Mouse (Mus musculus): Measurements from ENCODE around the gene Dmxl2. TPM values are rescaled to one million over a fixed set of nuclear protein-coding genes. Genes with fewer than 3 reads are reported as not detected.

The Dmxl2 gene
- polyA plus RNA-seq, 1 experiment from 2014 or later: 36.5 TPM

- WGBS: 91% methylated on average over 2 of the region's 2 CpGs
Measured at GRCm38 (mm10) chr9:54532926-54533325, 31.5 kb upstream of the Dmxl2 start.

GRCm38 (mm10) chr9:54531421-54531820, 30.0 kb upstream of the Dmxl2 start:
- Histone ChIP-seq H3K4me3 (replicated peaks) (no peak overlapping the region), H3K9me3 (no peaks in the 10 kb centered on the region), H3K4me1 (replicated peaks) (peaks cover 16% of the 10 kb centered on the region), H3K27me3 (no peaks in the 10 kb centered on the region), H3K9ac (replicated peaks) (no peak overlapping the region), H3K36me3 (no peaks in the 10 kb centered on the region), H3K4me2 (replicated peaks) (no peak overlapping the region), H3K27ac (no peak overlapping the region)
- no peak for ATAC-seq

More at GRCm38 (mm10) chr9:54532926-54533325, 31.5 kb upstream of the Dmxl2 start:
- Histone ChIP-seq H3K9ac (replicated peaks) (no peak overlapping the region), H3K4me3 (replicated peaks) (no peak overlapping the region), H3K9me3 (no peaks in the 10 kb centered on the region), H3K4me2 (replicated peaks) (no peak overlapping the region), H3K36me3 (no peaks in the 10 kb centered on the region), H3K27ac (no peak overlapping the region), H3K27me3 (no peaks in the 10 kb centered on the region), H3K4me1 (replicated peaks) (peaks cover 16% of the 10 kb centered on the region)
- ATAC-seq: no peak

GRCm38 (mm10) chr9:54530836-54531235, 29.4 kb upstream of the Dmxl2 start:
- Histone ChIP-seq H3K9ac (replicated peaks) (no peak overlapping the region), H3K27me3 (no peaks in the 10 kb centered on the region), H3K4me1 (replicated peaks) (peaks cover 16% of the 10 kb centered on the region), H3K27ac (no peak overlapping the region), H3K36me3 (no peaks in the 10 kb centered on the region), H3K4me3 (replicated peaks) (no peak overlapping the region), H3K4me2 (replicated peaks) (no peak overlapping the region), H3K9me3 (no peaks in the 10 kb centered on the region)
- WGBS: 89% methylated on average over 6 of the region's 6 CpGs
- no peak for ATAC-seq

- H3K4me3 ChIP-seq (replicated peaks): no peak overlapping the region
- peaks cover 16% of the 10 kb centered on the region for H3K4me1 ChIP-seq (replicated peaks)
- no peaks in the 10 kb centered on the region for H3K9me3 ChIP-seq
- H3K27me3 ChIP-seq: no peaks in the 10 kb centered on the region
- H3K4me2 ChIP-seq (replicated peaks): no peak overlapping the region
- no peaks in the 10 kb centered on the region for H3K36me3 ChIP-seq
- H3K9ac ChIP-seq (replicated peaks): no peak overlapping the region
- H3K27ac ChIP-seq: no peak overlapping the region
- WGBS: 70% methylated on average over 2 of the region's 2 CpGs
- no peak for ATAC-seq
Measured at GRCm38 (mm10) chr9:54529950-54530349, 28.5 kb upstream of the Dmxl2 start.

- Histone ChIP-seq H3K4me1 (replicated peaks) (peaks cover 5% of the 10 kb centered on the region), H3K36me3 (no peaks in the 10 kb centered on the region), H3K9ac (replicated peaks) (no peak overlapping the region), H3K27me3 (no peaks in the 10 kb centered on the region), H3K9me3 (no peaks in the 10 kb centered on the region), H3K4me3 (replicated peaks) (no peak overlapping the region), H3K27ac (no peak overlapping the region), H3K4me2 (replicated peaks) (no peak overlapping the region)
- no peak for ATAC-seq
- WGBS: 81% methylated on average over 7 of the region's 7 CpGs
Measured at GRCm38 (mm10) chr9:54527694-54528093, 26.3 kb upstream of the Dmxl2 start.

- Histone ChIP-seq H3K27me3 (no peaks in the 10 kb centered on the region), H3K36me3 (no peaks in the 10 kb centered on the region), H3K4me1 (replicated peaks) (no peaks in the 10 kb centered on the region), H3K9me3 (no peaks in the 10 kb centered on the region), H3K27ac (no peak overlapping the region), H3K4me2 (replicated peaks) (no peak overlapping the region), H3K9ac (replicated peaks) (no peak overlapping the region), H3K4me3 (replicated peaks) (no peak overlapping the region)
- ATAC-seq: no peak
- 90% methylated on average over 4 of the region's 4 CpGs for WGBS
Measured at GRCm38 (mm10) chr9:54520286-54520685, 18.9 kb upstream of the Dmxl2 start.

GRCm38 (mm10) chr9:54518921-54519320, 17.5 kb upstream of the Dmxl2 start:
- no peak for ATAC-seq
- no peak overlapping the region for H3K27ac ChIP-seq
- H3K4me2 ChIP-seq (replicated peaks): no peak overlapping the region
- no peaks in the 10 kb centered on the region for H3K36me3 ChIP-seq
- no peak overlapping the region for H3K9ac ChIP-seq (replicated peaks)
- H3K9me3 ChIP-seq: no peaks in the 10 kb centered on the region
- no peaks in the 10 kb centered on the region for H3K27me3 ChIP-seq
- WGBS: 78% methylated on average over 7 of the region's 7 CpGs
- no peaks in the 10 kb centered on the region for H3K4me1 ChIP-seq (replicated peaks)
- no peak overlapping the region for H3K4me3 ChIP-seq (replicated peaks)

- Histone ChIP-seq H3K27ac (no peak overlapping the region), H3K9ac (replicated peaks) (no peak overlapping the region), H3K9me3 (no peaks in the 10 kb centered on the region), H3K4me3 (replicated peaks) (no peak overlapping the region), H3K4me2 (replicated peaks) (no peak overlapping the region), H3K4me1 (replicated peaks) (no peaks in the 10 kb centered on the region), H3K27me3 (no peaks in the 10 kb centered on the region), H3K36me3 (no peaks in the 10 kb centered on the region)
- WGBS: 88% methylated on average over 2 of the region's 2 CpGs
- ATAC-seq: no peak
Measured at GRCm38 (mm10) chr9:54515991-54516390, 14.6 kb upstream of the Dmxl2 start.

GRCm38 (mm10) chr9:54502873-54503272, 1.4 kb upstream of the Dmxl2 start:
- H3K27me3 ChIP-seq: 0 out of 2 replicates have a peak, but pooled peaks cover 6% of the 10 kb centered on the region
- H3K27ac ChIP-seq: no peak overlapping the region
- H3K9me3 ChIP-seq: no peaks in the 10 kb centered on the region
- peak overlapping the region; percentile 65 for H3K4me2 ChIP-seq (replicated peaks)
- ATAC-seq: no peak
- no peak overlapping the region; the same call in 1 of the 2 replicates for H3K9ac ChIP-seq (replicated peaks)
- WGBS: 9% methylated on average over 12 of the region's 12 CpGs
- peaks cover 22% of the 10 kb centered on the region for H3K4me1 ChIP-seq (replicated peaks)
- H3K4me3 ChIP-seq (replicated peaks): peak overlapping the region; percentile 80
- no peaks in the 10 kb centered on the region for H3K36me3 ChIP-seq

GRCm38 (mm10) chr9:54502111-54502495, 677 bp upstream of the Dmxl2 start:
- WGBS: 3% methylated on average over 13 of the region's 13 CpGs
- peak overlapping the region; percentile 80 for H3K4me3 ChIP-seq (replicated peaks)
- H3K27me3 ChIP-seq: 0 out of 2 replicates have a peak, but pooled peaks cover 6% of the 10 kb centered on the region
- peak overlapping the region; percentile 90; the same call in 1 of the 2 replicates for H3K9ac ChIP-seq (replicated peaks)
- H3K4me1 ChIP-seq (replicated peaks): peaks cover 22% of the 10 kb centered on the region
- peak overlapping the region; percentile 90; the same call in 1 of the 2 replicates for H3K27ac ChIP-seq
- H3K36me3 ChIP-seq: no peaks in the 10 kb centered on the region
- ATAC-seq: no peak; the same call in 1 of the 2 replicates
- no peaks in the 10 kb centered on the region for H3K9me3 ChIP-seq
- peak overlapping the region; percentile 65 for H3K4me2 ChIP-seq (replicated peaks)

GRCm38 (mm10) chr9:54500832-54501452, 484 bp downstream of the Dmxl2 start:
- no peaks in the 10 kb centered on the region for H3K9me3 ChIP-seq
- H3K9ac ChIP-seq (replicated peaks): peak overlapping the region; percentile 90
- peaks cover 22% of the 10 kb centered on the region for H3K4me1 ChIP-seq (replicated peaks)
- no peaks in the 10 kb centered on the region for H3K36me3 ChIP-seq
- 0 out of 2 replicates have a peak, but pooled peaks cover 6% of the 10 kb centered on the region for H3K27me3 ChIP-seq
- peak overlapping the region; percentile 80 for H3K4me3 ChIP-seq (replicated peaks)
- ATAC-seq: peak; percentile 86
- WGBS: under 1% methylated on average over 43 of the region's 43 CpGs
- H3K4me2 ChIP-seq (replicated peaks): peak overlapping the region; percentile 65
- H3K27ac ChIP-seq: peak overlapping the region; percentile 90

GRCm38 (mm10) chr9:54499791-54500190, 1.6 kb downstream of the Dmxl2 start:
- no peak overlapping the region for H3K27ac ChIP-seq
- H3K27me3 ChIP-seq: 0 out of 2 replicates have a peak, but pooled peaks cover 6% of the 10 kb centered on the region
- H3K4me3 ChIP-seq (replicated peaks): peak overlapping the region; percentile 80
- 77% methylated on average over 3 of the region's 3 CpGs for WGBS
- no peak for ATAC-seq
- peak overlapping the region; percentile 65 for H3K4me2 ChIP-seq (replicated peaks)
- H3K36me3 ChIP-seq: no peaks in the 10 kb centered on the region
- H3K9ac ChIP-seq (replicated peaks): no peak overlapping the region
- peaks cover 22% of the 10 kb centered on the region for H3K4me1 ChIP-seq (replicated peaks)
- no peaks in the 10 kb centered on the region for H3K9me3 ChIP-seq
